Mouse (Mus musculus) cerebellum, postnatal 4 days (tissue): Measurements from ENCODE around the gene Mre11a.
A peak's percentile ranks its signal among the peaks of the same experiment; 100 is the strongest.

Experiments
- DNase-seq, 2 experiments: peaks; one replicate each; pipeline ENCODE4 v3.0.0; 2022; ENCODE audit warnings: low spot score in 2 of 2, mixed read lengths in 1 of 2

The Mre11a gene

DNA sequence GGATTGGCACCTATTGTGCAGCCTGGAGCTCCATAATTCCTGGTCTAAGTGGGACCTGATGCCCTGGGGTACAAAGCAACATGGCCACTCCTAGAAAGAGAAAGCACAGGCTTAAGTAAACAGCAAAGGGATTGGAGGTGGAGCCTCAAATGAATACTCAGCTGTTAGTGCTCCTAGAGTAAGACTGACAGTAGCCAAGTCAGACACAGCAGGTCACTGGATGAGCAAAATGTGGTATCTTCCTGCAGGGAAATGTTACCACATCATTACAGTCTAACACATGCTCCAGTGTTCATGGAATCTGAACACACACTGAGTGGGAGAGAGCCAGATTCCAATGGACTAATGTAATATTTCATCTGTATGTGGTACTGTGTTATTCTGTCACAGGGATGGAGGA lies 36.9 kb downstream of the Mre11a start:
- DNase-seq, result no peak

DNA sequence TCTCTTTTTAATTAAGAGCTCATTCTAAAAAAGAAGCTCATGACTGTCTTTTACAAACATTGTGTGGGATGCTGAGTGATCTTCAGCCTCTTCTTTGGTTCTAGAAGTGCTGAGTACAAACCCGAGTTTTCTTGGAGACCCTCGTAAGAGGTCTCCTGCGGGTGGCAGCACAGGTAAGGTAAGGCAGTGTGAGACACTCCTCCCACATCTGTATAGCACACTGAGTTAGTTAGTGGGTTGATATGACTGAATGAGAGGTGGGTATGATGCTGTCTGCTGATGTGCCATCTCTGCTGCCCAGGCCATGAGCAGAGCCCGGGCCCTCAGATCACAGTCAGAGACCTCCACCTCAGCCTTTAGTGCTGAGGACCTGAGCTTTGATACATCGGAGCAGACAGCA lies 40.4 kb downstream of the Mre11a start:
- no peak for DNase-seq

DNA sequence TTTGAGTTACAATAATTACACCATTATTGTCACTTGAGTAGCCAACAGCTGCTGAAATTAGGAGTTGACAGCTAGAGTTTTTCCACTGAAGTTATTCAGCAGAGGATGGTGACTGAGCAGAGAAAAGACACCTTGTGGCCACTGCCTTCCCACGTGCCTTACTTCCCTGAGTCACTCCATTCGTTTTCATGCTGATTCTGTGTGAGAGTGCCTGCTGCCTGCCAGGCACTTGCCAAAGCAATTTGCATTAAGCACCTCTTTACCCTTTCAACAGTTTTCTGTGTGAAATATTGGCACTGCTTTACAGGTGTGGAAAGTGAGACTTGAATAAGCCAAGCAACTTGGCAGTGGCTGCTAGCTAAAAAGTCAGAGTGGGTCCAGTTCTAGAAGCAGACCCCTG lies 43.4 kb downstream of the Mre11a start:
- DNase-seq, result no peak

DNA sequence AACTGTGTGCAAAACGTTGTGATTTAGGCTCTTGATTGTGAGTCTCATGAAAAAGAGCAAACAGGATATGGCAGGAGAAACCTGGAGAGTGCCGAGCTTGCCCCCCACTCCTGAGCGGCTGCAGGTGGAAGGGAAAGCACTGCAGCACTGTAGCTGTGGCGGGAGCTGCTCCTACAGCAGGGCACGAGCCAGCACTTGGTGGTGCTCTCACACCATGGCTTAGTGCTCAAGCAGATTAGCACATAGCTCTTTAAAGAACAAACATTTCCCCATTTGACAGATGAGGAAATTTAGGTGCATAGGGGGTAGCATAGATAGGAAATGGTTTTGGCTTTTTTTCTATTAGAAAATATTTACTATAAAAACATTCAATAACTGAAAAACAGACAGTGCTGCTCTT lies 47.6 kb downstream of the Mre11a start:
- no peak for DNase-seq

DNA sequence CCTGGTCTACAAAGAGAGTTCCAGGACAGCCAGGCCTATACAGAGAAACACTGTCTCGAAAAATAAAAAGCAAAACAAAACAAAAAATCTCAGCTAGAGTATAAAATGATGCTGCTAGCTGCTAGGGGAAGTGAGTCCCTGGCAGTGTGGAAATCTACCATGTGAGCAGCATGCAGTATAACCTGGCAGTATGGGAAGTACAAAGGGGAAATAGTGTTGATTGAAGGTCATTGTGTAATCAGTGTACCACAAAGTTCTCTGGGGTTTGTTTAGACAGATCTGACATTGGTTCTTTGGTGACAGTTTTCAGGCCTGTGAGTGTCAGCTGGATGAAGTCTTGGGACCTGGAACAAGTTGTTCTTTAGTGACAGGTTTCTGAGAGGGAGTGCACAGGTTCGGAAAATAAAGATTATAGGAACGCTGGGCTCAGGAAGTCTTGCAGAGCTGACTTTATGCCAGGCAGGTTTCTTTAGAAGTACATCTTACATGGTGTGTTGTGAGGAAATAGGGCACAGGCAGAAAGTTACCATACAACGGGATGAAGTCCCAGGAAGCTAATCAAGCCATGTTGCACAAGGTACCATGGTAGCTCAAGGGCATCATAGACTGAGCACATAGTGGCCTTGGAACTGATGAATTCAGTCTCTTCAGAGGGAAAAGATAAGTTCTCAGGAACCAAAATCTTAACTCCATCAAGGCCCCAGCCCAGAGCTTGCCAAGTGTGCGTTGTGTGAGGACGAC lies 51.1 kb downstream of the Mre11a start:
- no peak for DNase-seq

DNA sequence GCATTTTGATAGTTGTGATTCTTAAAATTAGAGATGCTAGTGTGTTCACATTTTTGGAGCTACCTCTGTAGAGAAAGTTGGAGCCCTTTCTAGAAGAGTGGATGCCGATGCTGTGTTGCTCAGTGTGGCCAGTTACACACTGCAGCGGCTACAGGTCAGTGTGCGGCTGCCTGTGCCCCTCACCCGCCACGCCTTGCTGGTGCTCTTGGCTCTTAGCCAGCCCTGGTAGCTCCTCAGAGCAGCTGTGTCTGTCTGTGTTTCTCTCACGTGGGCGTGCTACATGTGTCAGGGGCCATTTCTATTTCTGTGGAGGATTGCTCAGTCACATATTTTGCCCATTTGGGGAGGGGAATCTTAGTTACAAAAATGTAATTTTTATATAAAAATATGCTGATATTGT lies 55.1 kb downstream of the Mre11a start:
- peak in 1 of 2 experiments; percentile 43 for DNase-seq

DNA sequence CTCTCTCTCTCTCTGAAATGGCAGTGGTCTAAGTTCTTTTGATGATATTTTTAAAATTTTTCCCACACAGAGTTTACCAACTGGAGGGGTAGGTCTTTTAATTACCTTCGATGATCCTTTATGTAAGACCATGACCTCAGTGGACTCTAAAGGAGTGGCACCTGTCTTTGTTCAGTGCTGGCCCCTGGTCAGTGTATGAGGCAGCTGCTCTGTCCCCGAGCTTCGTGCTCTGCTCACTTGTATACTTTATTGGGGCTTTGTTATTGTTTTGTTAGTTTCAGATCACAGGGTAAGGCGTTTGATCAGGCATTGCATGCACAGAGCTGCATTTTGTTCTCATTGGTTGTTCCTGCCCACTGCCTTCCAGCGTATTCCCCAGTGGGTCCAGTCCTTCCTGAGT lies 55.5 kb downstream of the Mre11a start:
- DNase-seq, result no peak

DNA sequence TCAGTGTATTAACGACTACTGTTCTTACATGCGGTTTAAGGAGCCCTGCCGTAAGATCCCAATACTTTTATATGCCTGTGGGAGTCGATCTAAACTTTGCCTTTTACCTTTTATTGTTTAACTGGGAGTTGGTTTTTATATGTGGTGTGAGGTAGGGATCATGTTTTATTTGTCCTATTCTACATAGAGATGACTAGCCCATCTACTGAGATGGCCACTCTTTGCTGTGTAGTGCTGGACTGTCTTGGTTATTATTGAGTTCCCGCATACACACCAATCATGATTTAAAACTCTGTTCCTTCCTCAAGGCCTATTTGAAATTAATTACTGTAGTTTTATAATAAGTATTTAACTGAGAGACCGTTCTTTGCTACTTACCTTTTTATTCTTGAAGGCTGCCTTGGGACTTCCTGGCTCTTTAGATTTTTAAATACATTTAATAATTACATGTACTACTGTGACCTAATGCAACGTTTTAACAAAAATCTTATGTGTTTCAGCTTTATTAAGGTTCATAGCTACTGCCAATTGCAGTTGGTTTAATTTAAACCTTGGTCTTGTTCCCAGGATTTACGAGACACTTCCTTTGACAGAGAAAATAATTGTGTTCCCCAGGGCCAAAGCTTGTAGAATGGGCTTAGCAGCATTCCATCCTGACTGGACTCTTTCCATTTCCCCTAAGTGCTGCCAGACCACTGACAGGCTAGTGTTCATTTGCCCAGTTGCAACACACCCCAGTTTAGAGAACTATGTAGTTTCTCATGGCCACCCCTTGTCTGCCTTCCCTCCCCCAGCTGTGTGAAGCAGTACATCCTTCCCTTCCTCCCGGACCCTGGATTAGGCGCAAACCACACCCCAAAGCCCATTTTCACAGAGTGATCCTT lies 57.7 kb downstream of the Mre11a start:
- DNase-seq, result no peak

DNA sequence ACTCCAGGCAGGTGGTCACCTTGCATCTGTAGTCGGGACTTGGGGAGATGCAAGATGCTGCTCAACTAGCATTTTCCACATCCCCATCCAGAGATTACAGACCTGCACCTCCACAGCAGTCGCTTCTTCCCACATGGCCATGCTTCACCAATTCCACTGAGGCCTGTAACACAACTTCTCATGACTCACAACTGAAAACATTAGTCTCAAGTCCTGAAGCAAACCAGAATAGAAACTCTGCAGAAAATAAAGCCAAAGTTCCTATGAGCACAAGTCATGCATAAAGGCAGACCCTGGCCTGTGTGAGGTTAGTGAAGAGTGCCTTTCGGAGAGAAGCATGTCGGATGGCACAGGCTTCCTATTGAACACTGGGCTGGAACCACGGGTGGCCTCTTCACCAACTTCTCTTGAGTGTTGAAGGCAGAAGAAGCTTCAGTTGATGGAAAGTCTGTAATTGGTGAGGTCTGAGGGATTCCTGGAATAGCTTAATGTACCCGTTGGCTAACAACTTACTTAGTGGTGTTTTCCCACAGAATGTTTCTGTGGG lies 58.9 kb downstream of the Mre11a start:
- DNase-seq, result no peak

DNA sequence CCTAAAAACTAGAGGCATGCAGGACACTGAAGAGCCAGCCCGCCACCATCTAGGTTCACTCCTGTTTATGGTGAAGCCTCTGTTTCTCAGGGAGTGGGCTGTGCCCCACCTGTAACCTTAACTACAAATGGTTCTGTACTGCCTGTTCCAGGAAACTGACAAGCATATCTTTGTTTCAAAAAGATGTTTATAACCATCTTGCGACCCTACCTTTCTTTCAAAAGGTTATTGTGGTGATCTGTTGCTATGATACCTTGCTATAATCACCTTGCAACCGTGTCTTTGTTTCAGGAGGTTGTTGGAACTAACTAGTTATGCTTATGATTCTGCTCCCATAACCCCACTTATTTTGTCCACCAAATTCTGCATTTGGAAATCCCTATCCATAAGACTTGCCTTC lies 59.4 kb downstream of the Mre11a start:
- no peak for DNase-seq

DNA sequence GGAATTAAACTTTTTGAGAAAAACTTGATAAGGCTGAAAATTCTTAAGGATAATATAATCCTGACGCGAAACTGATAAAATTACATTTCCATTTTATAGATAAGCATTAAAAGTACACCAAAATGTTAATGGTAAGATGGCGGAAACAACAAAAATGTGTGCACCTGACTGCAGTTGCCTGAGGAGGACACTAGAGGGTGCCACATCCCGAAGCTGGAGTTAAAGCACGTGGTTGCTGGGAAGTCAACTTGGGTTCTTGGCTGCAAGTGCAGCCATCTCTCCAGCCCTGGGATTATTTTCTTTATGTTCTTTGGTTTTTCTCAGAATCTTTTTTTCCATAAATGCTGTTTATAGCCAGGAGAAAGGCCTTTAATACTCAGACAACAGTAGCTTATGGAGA lies 62.0 kb downstream of the Mre11a start:
- DNase-seq, result no peak

DNA sequence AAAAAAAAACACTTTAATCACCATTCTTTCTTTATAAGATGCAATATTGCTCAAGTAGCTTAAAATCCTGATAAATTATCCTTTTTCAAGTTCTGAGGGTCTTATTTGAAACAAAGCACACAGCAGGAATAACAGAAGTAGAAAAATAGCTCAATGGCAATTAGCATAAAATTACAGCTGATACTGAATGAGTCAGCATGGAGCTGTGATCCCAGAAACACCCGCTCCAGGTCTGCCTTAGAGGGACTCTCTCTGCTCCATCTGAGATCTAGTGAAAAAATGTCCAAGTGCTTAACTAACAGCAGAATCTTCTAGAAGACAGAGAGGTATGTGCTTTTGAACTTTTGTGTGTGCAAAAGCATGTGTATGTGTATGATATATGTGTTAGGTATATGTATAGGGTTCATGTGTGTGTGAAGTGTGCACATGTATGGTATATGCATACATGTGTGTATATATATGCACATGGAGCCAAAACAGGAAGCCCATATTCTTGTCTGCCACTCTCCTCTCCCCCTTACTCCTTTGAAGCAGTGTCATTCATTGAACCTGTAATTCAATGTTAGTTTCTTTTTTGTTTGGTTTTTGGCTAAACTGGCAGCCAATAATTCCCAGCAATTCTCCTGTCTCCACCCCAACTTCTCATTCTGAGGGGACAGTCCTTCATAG lies 63.9 kb downstream of the Mre11a start:
- no peak for DNase-seq

DNA sequence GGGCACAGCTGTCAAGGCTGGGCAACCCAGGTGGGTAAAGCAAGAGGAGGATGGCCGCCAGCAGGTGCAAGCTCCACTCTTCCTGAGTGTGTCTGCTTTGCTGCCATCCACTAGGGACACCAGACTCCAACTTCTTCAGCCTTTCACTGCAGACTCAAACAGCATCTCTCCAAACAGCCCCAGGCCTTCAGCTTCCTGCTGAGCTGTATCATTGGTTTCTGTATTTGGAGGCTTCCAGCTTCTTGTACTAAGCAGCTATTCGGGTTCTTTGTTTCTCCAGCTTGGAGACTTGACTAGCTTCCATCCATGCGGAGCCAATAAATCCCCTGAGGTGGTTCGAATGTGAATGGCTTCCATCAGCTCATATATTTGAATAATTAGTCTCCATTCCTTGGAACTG lies 70.1 kb downstream of the Mre11a start:
- no peak for DNase-seq

DNA sequence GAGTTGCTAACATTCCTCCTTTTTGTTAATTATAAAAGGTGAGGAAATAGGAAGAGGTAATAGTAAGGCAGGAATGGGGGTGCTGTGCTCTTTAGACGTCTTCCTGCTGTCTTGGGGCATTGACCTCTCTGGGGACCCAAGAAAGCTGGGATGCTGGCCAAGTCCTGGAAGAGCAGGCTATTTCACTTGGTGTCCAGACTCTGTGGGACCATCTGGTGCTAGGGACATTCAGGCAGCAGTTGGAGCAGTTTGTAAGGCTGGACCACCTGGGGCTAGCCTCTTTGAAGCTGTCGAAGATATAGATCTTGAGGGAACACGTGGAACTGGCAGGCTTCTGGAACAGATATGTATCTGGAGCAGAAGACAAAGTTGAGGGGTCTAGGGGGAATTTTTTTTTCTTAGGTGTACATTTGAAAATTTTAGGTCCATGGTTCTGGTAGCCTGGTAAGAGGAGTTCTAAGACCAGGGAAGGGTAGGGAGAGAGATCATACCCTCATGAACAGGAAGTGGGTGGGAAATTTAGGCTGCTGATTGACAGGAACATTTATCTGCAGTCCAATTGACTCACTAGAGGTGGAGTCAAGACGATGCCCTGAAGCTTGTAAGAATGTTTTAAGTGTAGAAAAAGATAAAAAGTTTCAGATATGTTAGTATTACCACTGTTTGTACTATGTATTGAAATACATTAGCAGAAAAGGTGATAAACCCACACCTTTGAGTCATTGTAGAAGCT lies 72.6 kb downstream of the Mre11a start:
- peak in 1 of 2 experiments; percentile 30 for DNase-seq

DNA sequence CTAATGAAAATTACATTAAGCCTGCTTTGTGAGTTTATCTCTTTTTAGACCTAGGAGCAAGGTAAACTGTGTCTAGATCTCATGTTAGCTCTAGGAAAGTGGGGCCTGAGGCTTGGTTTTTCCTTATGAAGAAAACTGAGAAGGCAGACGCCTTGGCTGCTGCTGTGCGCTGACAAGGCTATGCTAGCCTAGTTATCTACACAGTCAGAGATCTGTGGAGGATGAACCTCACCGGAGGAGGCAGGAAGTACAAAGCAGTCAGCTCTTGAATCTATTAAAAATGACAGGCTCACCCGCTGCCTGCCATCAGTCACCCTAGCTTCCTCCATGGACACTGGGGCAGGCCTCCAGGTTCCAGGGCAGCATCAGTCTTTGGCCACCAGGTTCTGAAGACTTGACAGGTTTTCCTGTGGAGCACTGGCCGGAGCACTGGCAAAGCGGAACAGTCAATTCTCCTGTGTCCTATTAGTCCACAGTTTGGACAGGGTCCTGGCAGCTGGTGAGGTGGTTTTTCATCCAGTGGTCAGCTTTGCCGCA lies 73.8 kb downstream of the Mre11a start:
- no peak for DNase-seq

DNA sequence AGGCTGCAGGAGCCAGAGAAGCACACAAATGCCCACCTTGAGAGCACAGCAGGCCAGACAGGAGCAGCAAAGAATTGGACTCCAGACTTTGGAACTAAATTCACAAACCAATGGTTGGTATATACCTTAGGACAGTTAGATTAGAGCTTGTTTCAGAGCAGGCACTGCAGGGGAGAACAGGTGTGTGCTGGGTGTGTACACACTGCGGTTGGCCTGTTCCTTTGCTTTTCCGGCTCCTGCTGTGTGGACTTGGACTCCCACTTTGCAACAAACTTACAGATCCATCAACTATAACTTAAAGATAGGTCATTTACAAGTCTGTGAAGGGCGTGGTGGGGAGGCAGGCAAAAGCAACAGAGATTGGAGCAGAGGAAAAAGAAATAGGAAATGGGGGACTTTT lies 74.3 kb downstream of the Mre11a start:
- DNase-seq, result no peak

DNA sequence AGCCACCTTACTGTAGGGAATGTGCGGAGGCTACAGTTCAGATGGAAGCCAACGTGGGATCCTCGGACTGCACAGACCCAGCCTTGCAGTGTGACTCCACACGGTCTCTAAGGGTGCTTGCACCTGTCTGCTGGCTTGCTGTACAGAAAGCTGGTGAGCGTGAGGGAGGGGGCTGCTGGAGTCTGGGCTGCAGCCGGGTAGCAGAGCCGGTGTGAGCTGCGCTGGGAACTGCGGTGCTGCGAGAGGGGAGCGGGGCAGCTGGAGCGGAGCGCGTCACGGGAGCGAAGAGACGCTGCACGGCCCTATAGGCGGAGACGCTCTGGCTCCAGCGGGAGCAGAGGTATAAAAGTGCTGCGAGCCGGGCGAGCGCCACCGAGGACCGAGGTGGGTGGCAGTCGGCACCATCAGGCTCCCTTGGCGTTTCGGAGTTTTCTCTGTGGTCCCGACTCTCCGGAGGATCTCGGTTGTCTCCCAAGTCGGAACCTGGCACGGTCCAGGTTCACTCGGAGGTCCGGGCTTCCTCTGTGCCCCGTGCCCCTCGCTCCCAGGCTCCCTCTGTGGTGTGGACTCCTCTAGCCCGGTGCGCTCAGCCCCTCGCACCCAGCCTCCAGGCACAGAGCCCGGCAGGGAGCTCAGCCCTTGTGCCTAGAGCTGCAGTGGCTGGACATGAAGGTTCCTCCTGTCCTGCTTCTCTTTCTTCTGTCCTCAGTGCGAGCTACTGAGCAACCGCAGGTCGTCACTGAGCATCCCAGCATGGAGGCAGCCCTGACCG lies 75.6 kb downstream of the Mre11a start, which contains the start of gene Gpr83:
Gene Gpr83, plus strand, starts transcription at position 343 of the 772 bp plus-strand sequence.
- DNase-seq, result peak in 1 of 2 experiments; percentile 15

DNA sequence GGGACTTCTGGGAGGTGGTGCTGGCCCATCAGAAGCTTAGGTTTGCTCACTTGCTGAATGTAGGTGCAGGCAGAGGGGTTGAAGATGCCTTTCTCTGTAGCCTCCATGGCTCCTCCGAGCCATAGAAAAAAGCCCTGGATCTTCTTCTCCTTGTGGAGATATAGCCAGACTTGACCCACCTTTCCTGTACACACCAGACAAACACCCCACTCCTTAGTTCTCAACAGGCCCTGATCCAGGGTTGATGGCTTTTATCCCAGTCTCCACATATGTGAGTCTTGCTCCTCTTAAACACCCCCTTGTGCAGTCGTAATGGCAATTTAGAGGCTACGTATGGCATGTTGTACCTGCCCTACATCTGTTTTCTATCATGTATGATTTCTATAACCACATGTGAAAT lies 78.7 kb downstream of the Mre11a start:
- DNase-seq, result no peak

DNA sequence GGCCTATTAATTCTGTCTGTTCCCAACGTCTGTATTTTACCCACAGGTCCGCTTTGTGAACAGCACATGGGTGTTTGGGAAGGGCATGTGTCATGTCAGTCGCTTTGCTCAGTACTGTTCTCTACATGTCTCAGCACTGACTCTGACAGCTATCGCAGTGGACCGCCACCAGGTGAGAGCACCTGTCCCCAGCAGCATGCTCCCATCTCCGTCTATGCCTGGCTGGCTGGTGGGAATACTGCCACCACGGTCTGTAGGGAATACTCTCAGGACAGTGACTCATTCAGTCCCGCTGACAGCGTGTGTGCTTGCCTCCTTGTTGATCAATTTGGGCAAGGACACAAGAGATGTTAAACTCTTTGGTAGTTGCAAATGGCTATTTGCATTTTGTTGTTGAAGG lies 80.3 kb downstream of the Mre11a start:
- DNase-seq, result no peak

DNA sequence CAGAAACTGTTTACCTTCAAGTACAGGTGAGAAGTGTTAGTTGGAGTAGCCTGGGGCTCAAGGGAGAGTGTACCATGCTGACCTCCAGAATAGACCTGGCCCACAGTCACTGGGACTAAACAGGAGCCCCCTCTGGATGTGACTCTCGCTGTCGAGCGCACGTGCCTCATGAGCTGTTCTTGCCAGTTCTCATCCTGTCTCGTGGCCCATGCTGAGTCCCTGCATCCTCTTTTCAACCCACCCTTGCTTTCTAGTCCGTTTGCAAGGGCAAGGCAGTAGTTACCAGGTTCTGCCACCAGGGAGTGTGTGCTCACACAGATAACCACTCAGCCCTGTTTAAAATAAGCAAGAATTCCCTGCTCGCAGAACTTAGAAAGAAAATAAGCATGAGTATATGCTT lies 82.5 kb downstream of the Mre11a start:
- peak in 1 of 2 experiments; percentile 57 for DNase-seq
